Mouse (Mus musculus) frontal cortex, postnatal 25 days (tissue): ENCODE data around the gene Zfp78.
"Not testable (repeated sequence)": the region's sequence is repeated elsewhere in the genome, so short reads cannot be mapped to it uniquely, and the experiment has no call there.

Experiments
- DNase-seq, 2 experiments: peaks; one replicate each; pipeline ENCODE4 v3.0.0; 2022; ENCODE audit warnings: low spot score in 2 of 2

Zfp78 gene

GRCm38 (mm10) chr7:6363047-6363488, at the start of gene Zfp78:
Zfp78 (plus strand) TSS chr7:6363280.
- DNase-seq = peak in 1 of 2 experiments; percentile 59

GRCm38 (mm10) chr7:6330458-6331232, 32.4 kb upstream of the Zfp78 start:
- peak; percentile 24 to 26 for DNase-seq

GRCm38 (mm10) chr7:6331233-6331956, 31.7 kb upstream of the Zfp78 start, which contains the start of gene Zfp583:
Zfp583 (minus strand) TSS chr7:6331285.
- peak; percentile 74 to 83 for DNase-seq

GRCm38 (mm10) chr7:6339865-6340264, 23.2 kb upstream of the Zfp78 start:
- no peak for DNase-seq

GRCm38 (mm10) chr7:6343501-6344071, 19.5 kb upstream of the Zfp78 start, which contains the start of gene Gm3854:
Gm3854 (plus strand) TSS chr7:6343759.
- peak; percentile 68 to 71 for DNase-seq

GRCm38 (mm10) chr7:6344124-6344523, 19.0 kb upstream of the Zfp78 start:
- no peak for DNase-seq

GRCm38 (mm10) chr7:6358121-6358520, 5.0 kb upstream of the Zfp78 start:
- no peak for DNase-seq

GRCm38 (mm10) chr7:6358937-6359590, 4.0 kb upstream of the Zfp78 start:
- DNase-seq = no peak

- no peak for DNase-seq
Observed at GRCm38 (mm10) chr7:6360477-6361060, 2.5 kb upstream of the Zfp78 start.

- no peak for DNase-seq
Observed at GRCm38 (mm10) chr7:6361756-6362155, 1.3 kb upstream of the Zfp78 start.

- DNase-seq = peak; percentile 87 to 96
Observed at GRCm38 (mm10) chr7:6362268-6363046, 623 bp upstream of the Zfp78 start.

- DNase-seq = no peak
Observed at GRCm38 (mm10) chr7:6364761-6365160, 1.7 kb downstream of the Zfp78 start.

- DNase-seq = no peak
Observed at GRCm38 (mm10) chr7:6367185-6367584, 4.1 kb downstream of the Zfp78 start.

GRCm38 (mm10) chr7:6368146-6368545, 5.1 kb downstream of the Zfp78 start:
- DNase-seq = not testable (repeated sequence)

GRCm38 (mm10) chr7:6369460-6369859, 6.4 kb downstream of the Zfp78 start:
- no peak for DNase-seq

GRCm38 (mm10) chr7:6372993-6373392, 9.9 kb downstream of the Zfp78 start:
- no peak for DNase-seq

GRCm38 (mm10) chr7:6378441-6378840, 15.4 kb downstream of the Zfp78 start:
- peak in 1 of 2 experiments; percentile 32 for DNase-seq

- DNase-seq = no peak
Observed at GRCm38 (mm10) chr7:6381431-6381830, 18.4 kb downstream of the Zfp78 start.

GRCm38 (mm10) chr7:6383044-6383455, 20.0 kb downstream of the Zfp78 start, which contains the start of gene Zfp28:
Zfp28 (plus strand) TSS chr7:6383295.
- peak; percentile 77 to 82 for DNase-seq

GRCm38 (mm10) chr7:6384011-6384410, 20.9 kb downstream of the Zfp78 start:
- DNase-seq = no peak

GRCm38 (mm10) chr7:6386995-6387394, 23.9 kb downstream of the Zfp78 start:
- DNase-seq = no peak
